Mouse (Mus musculus) midbrain, embryonic 16.5 days (tissue): ENCODE results near the gene Acsl5. TPM values are rescaled to one million over a fixed set of nuclear protein-coding genes. Genes with fewer than 3 reads are reported as not detected.

ENCODE experiments used
- ATAC-seq: fragments of 200-750 bp; cut with Nextera tagmentation; 2 replicates; pipeline ENCODE4 v1.8.0; 2017; ENCODE audit warnings: moderate TSS enrichment
- H3K27ac ChIP-seq: fragments of 300-500 bp; sonication (generic); 2 replicates; pipeline ENCODE4 v1.5.1; 2014; ENCODE audit warnings: mild to moderate bottlenecking, low read length, mixed read lengths
- H3K27me3 ChIP-seq: fragments of 300-500 bp; sonication (generic); 2 replicates; pipeline ENCODE4 v1.6.1; 2014; ENCODE audit warnings: low read depth, low read length, mixed read lengths; ENCODE audit not compliant: control insufficient read depth, insufficient read depth
- H3K36me3 ChIP-seq: fragments of 300-500 bp; sonication (generic); 2 replicates; pipeline ENCODE4 v1.6.1; 2014; ENCODE audit warnings: mild to moderate bottlenecking, low read length, moderate library complexity, mixed read lengths; ENCODE audit not compliant: control insufficient read depth, insufficient read depth
- H3K4me1 ChIP-seq: fragments of 300-500 bp; sonication (generic); 2 replicates; pipeline ENCODE4 v1.6.1; 2014; ENCODE audit warnings: mild to moderate bottlenecking, low read length, mixed read lengths; ENCODE audit not compliant: control insufficient read depth, insufficient read depth
- H3K4me2 ChIP-seq: fragments of 300-500 bp; sonication (generic); 2 replicates; pipeline ENCODE4 v1.6.1; 2014; ENCODE audit warnings: mild to moderate bottlenecking, low read length, mixed read lengths
- H3K4me3 ChIP-seq: fragments of 300-500 bp; sonication (generic); 2 replicates; pipeline ENCODE4 v1.5.1; 2014; ENCODE audit warnings: low read depth, mild to moderate bottlenecking, low read length, moderate library complexity, mixed read lengths
- H3K9ac ChIP-seq: fragments of 300-500 bp; sonication (generic); 2 replicates; pipeline ENCODE4 v1.6.1; 2014; ENCODE audit warnings: low read depth, low read length, mixed read lengths
- H3K9me3 ChIP-seq: fragments of 300-500 bp; sonication (generic); replicated peaks from 2 replicates; pipeline ENCODE4 v1.6.1; 2014; ENCODE audit warnings: mild to moderate bottlenecking, low read length, mixed read lengths; ENCODE audit not compliant: control insufficient read depth, poor library complexity, severe bottlenecking
- WGBS: fragments of 180-500 bp; shearing (Covaris S2); extraction: QIAGEN DNeasy Blood & Tissue Kit; methylation state at CpG from one replicate; pipeline ENCODE4 v1.1.7; 2014; 5-methylcytosine and 5-hydroxymethylcytosine counted together
- polyA plus RNA-seq: library from polyadenylated mRNA; unstranded; fragments of >200 nt; fragmentation: Nextera tagmentation; extraction: Ambion mirVana; gene quantifications from 2 replicates; pipeline ENCODE4 v1.2.1, GENCODE M21; 2015

The Acsl5 gene
- polyA plus RNA-seq, 1 experiment from 2014 or later = 14.7 TPM

GRCm38 (mm10) chr19:55299378-55299777, 47.6 kb downstream of the Acsl5 start:
- Histone ChIP-seq H3K36me3 (peaks cover 24% of the 10 kb centered on the region), H3K9me3 (no peaks in the 10 kb centered on the region), H3K4me3 (no peak overlapping the region), H3K4me1 (no peaks in the 10 kb centered on the region), H3K27me3 (no peaks in the 10 kb centered on the region), H3K4me2 (no peak overlapping the region), H3K27ac (no peak overlapping the region), H3K9ac (no peak overlapping the region)
- 95% methylated on average over 1 of the region's 1 CpGs for WGBS
- no peak for ATAC-seq

- WGBS = 93% methylated on average over 3 of the region's 3 CpGs
- H3K36me3 ChIP-seq = peaks cover 24% of the 10 kb centered on the region
- ATAC-seq = no peak
Measured at GRCm38 (mm10) chr19:55300525-55300924, 48.8 kb downstream of the Acsl5 start.

GRCm38 (mm10) chr19:55305024-55305423, 53.3 kb downstream of the Acsl5 start:
- Histone ChIP-seq H3K4me1 (no peaks in the 10 kb centered on the region), H3K4me2 (no peak overlapping the region), H3K27me3 (no peaks in the 10 kb centered on the region), H3K9ac (no peak overlapping the region), H3K9me3 (no peaks in the 10 kb centered on the region), H3K36me3 (peaks cover 31% of the 10 kb centered on the region), H3K4me3 (no peak overlapping the region), H3K27ac (no peak overlapping the region)
- no peak for ATAC-seq

More at GRCm38 (mm10) chr19:55300525-55300924, 48.8 kb downstream of the Acsl5 start:
- Histone ChIP-seq H3K27ac (no peak overlapping the region), H3K9ac (no peak overlapping the region), H3K9me3 (no peaks in the 10 kb centered on the region), H3K4me2 (no peak overlapping the region), H3K27me3 (no peaks in the 10 kb centered on the region), H3K4me3 (no peak overlapping the region), H3K4me1 (no peaks in the 10 kb centered on the region)

- Histone ChIP-seq H3K9me3 (no peaks in the 10 kb centered on the region), H3K4me2 (no peak overlapping the region), H3K9ac (no peak overlapping the region), H3K4me3 (no peak overlapping the region), H3K4me1 (peaks cover 25% of the 10 kb centered on the region), H3K27ac (no peak overlapping the region), H3K27me3 (no peaks in the 10 kb centered on the region), H3K36me3 (peaks cover 25% of the 10 kb centered on the region)
- 95% methylated on average over 8 of the region's 8 CpGs for WGBS
- ATAC-seq = no peak
Measured at GRCm38 (mm10) chr19:55311874-55312273, 60.1 kb downstream of the Acsl5 start.

GRCm38 (mm10) chr19:55313649-55314048, 61.9 kb downstream of the Acsl5 start:
- H3K4me3 ChIP-seq = no peak overlapping the region
- H3K4me1 ChIP-seq = peaks cover 34% of the 10 kb centered on the region
- no peak overlapping the region for H3K9ac ChIP-seq
- no peak overlapping the region for H3K27ac ChIP-seq
- H3K4me2 ChIP-seq = no peak overlapping the region
- H3K9me3 ChIP-seq = no peaks in the 10 kb centered on the region
- H3K27me3 ChIP-seq = no peaks in the 10 kb centered on the region
- ATAC-seq = no peak
- H3K36me3 ChIP-seq = peaks cover 21% of the 10 kb centered on the region
- 93% methylated on average over 2 of the region's 2 CpGs for WGBS

- Histone ChIP-seq H3K4me2 (peak within 1 kb of the TSS; percentile 86), H3K4me3 (peak within 1 kb of the TSS; percentile 77), H3K9me3 (no peaks in the 10 kb centered on the region), H3K27me3 (no peaks in the 10 kb centered on the region), H3K9ac (peak within 1 kb of the TSS; percentile 86), H3K36me3 (peaks cover 7% of the 10 kb centered on the region), H3K4me1 (peaks cover 34% of the 10 kb centered on the region), H3K27ac (peak within 1 kb of the TSS; percentile 80)
- WGBS = 0% methylated on average over 60 of the region's 60 CpGs
- peak; percentile 86 for ATAC-seq
Measured at GRCm38 (mm10) chr19:55315452-55316108, 63.8 kb downstream of the Acsl5 start, which contains the start of gene Zdhhc6. Gene Zdhhc6 (minus strand): TSS chr19:55316032.

- Histone ChIP-seq H3K4me1 (peaks cover 34% of the 10 kb centered on the region), H3K9me3 (no peaks in the 10 kb centered on the region), H3K4me3 (peak within 1 kb of the TSS; percentile 77), H3K4me2 (peak within 1 kb of the TSS; percentile 86), H3K27ac (peak within 1 kb of the TSS; percentile 80), H3K27me3 (no peaks in the 10 kb centered on the region), H3K9ac (peak within 1 kb of the TSS; percentile 86), H3K36me3 (peaks cover 3% of the 10 kb centered on the region; the same call in 1 of the 2 replicates)
- under 1% methylated on average over 46 of the region's 48 CpGs for WGBS
- peak; percentile 94 for ATAC-seq
Measured at GRCm38 (mm10) chr19:55316109-55316714, 64.5 kb downstream of the Acsl5 start, which contains the start of gene Vti1a. Gene Vti1a (plus strand): TSS chr19:55316295.

- Histone ChIP-seq H3K36me3 (no peaks in the 10 kb centered on the region), H3K9ac (no peak overlapping the region), H3K4me1 (peaks cover 34% of the 10 kb centered on the region), H3K9me3 (no peaks in the 10 kb centered on the region), H3K27me3 (no peaks in the 10 kb centered on the region), H3K27ac (no peak overlapping the region), H3K4me3 (peak overlapping the region; percentile 77), H3K4me2 (peak overlapping the region; percentile 86)
- WGBS = 61% methylated on average over 10 of the region's 10 CpGs
- ATAC-seq = no peak
Measured at GRCm38 (mm10) chr19:55316901-55317300, 65.2 kb downstream of the Acsl5 start.

- H3K9ac ChIP-seq = no peak overlapping the region
- no peaks in the 10 kb centered on the region for H3K9me3 ChIP-seq
- no peak for ATAC-seq
- H3K4me3 ChIP-seq = no peak overlapping the region
- H3K4me2 ChIP-seq = no peak overlapping the region
- peaks cover 22% of the 10 kb centered on the region for H3K4me1 ChIP-seq
- 87% methylated on average over 3 of the region's 3 CpGs for WGBS
- H3K36me3 ChIP-seq = peaks cover 6% of the 10 kb centered on the region; the same call in 1 of the 2 replicates
- no peaks in the 10 kb centered on the region for H3K27me3 ChIP-seq
- H3K27ac ChIP-seq = no peak overlapping the region
Measured at GRCm38 (mm10) chr19:55319036-55319435, 67.3 kb downstream of the Acsl5 start.
